Mouse (Mus musculus) adrenal gland, adult 8-10 months (tissue): Measurements from ENCODE around the gene Olfr633. TPM values are rescaled to one million over a fixed set of nuclear protein-coding genes. Genes with fewer than 3 reads are reported as not detected.
"Not testable (repeated sequence)": the region's sequence is repeated elsewhere in the genome, so short reads cannot be mapped to it uniquely, and the experiment has no call there.

Experiments used
- DNase-seq: peaks from one replicate; pipeline ENCODE4 v3.0.0; 2022
- total RNA-seq, 4 experiments: library from RNA; stranded (reverse); gene quantifications; 2 replicates each; pipeline ENCODE4 v1.2.4; 2022

Gene Olfr633
- not detected for total RNA-seq

DNA sequence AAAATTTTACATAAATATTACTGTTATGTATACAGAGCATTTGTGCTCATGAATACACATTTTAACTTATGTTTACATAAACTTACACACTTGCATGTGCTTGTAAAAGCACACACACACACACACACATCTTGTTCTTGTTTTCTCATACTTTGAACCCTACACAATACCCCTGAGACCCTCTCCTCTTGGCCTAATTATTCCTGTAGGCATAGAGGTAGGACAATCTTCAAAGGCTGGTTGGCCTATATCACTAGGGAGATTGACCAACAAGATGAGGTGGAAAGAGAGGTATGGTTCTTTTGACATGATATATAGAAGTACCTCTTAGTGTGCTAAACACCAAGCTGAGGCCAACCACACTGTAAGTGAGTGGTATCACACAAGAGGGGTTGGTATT is at the start of gene Olfr633:
TSS of gene Olfr633 (plus strand) at position 301 of the 400 bp plus-strand sequence.
- DNase-seq, result no peak

DNA sequence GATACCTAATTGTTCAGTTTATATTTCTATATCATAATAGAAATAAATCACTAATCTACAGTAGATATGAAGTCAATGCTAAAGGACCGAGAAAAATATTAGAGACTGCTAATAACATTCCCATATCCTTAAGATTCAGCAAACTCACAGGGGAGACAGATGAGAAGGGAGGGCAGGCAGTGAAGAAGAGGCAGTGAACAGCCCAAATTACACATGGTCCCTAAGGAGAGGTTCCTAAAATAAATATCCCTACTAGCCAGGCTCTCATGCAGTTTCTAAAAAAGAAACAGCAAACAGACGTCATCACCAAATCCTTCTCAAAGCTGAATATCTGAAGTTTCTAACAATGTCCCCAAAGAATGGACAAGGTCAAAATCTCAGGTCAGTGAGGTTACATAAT is 41.0 kb upstream of the Olfr633 start, which contains the start of gene Olfr65:
TSS of gene Olfr65 (plus strand) at position 301 of the 400 bp plus-strand sequence.
- no peak for DNase-seq

DNA sequence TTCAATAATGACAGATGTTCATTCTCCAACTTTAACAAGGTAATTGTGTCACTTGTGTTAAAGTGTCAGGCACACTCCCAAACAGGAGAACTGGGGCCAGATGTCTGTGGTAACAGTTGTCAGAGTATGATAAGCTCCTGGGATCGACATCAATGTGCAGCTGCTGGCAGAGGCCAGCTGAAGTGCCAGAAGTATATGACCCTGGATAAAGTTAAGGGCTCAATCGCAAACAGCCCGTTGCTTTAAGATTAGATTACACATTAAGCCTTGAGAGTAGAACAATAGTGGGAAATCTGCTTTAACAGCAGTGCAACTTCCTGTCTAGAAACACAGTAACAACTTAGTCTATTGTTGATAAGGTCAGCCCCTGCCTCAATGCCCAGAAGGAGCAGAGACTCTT is 34.2 kb upstream of the Olfr633 start:
- no peak for DNase-seq

DNA sequence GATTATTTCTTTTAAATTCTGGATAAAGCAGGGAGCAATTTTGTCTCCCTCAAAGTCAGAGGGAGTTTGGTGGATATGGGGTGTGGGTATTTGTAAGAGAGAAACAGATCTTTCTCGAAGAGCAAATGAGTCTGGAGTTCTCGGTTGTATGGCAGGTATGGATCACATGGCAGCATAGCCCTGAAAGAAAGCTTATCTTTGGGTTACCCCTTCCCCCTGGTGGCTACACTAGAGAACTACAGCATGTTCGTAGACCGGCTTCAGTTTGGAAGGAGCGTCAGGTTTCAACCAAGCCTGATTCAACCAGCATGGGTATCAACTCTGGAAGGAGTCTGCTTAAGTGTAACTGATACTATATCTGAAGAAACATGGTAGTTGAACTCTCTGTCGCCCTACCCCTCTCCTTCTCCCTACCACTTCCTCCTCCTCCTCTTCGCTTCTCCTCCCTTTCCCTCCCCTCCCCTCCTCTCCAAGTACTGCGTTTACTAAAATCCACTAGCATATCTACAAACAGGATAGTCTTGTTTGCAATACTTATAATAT is 31.2 kb upstream of the Olfr633 start:
- no peak for DNase-seq

DNA sequence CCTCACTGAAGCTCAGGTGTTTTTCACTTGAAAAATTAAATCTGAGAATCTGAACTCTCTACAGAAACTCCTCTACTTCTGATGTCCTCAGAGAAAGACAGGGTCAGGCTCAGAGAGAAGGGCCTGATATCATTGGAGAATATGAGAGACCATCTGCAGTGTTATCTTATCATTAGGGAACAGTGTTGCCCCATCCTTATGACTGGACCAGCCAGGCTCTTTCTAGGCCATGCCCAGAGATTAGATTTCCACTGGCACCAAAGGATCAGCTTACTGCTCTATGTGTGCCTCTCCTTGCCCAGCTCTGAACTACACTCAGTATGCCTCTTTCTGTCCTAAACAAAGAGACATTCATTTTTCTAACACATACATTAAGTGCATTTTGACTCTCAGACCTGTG is 28.9 kb upstream of the Olfr633 start:
- DNase-seq, result no peak

DNA sequence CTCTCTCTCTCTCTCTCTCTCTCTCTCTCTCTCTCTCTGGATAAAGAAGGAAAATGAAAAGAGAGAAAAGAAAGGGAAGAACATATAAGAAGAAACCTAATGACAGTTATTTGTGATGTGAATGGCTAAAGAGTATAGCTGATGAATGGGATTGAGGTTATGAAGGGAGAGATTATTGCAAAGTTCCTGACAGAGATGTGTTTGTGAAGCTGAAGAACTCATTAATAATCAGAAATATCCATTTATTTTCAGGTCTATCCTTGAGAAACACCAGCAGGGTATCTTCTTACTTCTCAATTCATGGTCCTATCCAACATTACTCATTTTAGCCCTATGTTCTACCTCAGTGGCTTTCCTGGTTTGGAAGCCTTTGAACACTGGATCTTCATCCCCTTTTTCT is 15.7 kb upstream of the Olfr633 start, which contains the start of gene Olfr631:
TSS of gene Olfr631 (plus strand) at position 301 of the 400 bp plus-strand sequence.
- DNase-seq, result no peak

DNA sequence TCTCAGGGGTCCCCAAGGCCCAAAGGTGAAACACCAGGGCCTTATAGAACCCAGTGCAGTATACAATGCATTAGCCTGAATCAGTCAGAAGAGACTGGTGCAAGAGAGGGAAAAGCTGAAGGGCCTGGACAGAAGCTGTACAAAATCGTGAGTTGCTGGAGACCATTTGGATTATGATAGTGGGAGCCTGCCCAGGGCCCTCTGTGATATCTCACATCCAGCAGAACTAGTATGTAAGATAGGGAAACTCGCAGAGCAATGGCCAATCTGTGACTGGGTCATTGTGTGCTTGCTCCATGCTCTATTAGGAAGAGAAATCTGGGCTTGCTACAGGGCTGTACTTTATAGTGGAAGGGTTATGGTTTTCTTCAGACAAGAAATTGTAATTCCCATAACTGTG is 10.0 kb upstream of the Olfr633 start, which contains the start of gene Olfr632:
TSS of gene Olfr632 (plus strand) at position 84 of the 400 bp plus-strand sequence.
- DNase-seq, result no peak

DNA sequence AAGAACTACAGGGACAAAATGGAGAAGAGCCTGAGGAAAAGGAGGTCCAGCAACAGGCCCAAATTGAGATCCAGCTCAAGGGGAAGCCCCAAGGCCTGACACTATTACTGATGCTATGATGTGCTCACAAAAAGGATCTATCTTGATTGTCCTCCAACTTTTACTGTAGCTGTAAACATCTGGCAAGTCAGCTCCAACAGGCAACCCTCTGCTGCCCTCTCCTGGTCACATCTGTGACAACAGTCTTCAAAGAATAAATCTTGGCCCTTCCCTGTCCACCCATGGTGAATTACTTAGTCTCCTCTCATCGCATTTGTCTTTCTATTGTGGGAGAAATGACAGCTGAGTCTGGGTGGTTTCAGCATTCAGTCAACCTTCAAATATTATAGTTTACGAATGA is 1.5 kb upstream of the Olfr633 start:
- DNase-seq, result no peak

DNA sequence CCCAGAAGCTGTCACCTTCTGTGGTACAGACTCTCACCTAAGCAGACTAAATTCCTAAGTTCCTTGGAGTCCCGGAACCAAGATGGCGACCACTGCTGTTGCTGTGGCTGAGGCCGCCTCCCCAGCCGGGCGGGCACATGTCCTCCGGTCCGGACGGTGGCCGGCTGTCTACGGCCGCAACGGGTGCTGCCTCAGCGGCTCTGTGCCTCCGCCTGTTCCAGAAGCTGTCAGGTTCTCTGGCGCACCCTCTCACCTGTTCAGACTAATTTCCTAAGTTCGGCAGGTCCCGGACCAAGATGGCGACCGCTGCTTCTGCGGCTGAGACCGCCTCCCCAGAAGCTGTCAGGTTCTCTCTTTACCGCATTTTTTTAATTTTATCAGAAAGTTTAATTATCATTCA is 22.6 kb downstream of the Olfr633 start:
- DNase-seq, result not testable (repeated sequence)

DNA sequence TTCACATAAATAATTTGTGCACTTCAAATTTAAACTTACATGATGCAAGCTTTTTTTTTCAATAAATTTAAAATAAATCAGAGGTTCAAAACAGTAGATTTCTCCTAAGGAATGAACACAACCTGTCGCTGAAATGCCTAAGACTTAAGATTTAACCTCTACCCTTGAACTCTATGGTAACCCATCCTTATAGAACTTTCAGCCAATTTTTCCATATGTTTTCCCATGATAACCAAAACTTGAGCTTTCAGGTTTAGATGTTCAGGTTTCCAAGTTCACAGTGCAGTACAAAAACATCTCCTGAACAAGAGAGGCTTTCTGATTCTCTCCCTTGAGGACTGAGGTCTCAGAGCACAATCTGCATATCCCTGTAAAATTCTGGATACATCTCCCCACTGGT is 26.6 kb downstream of the Olfr633 start, which contains the start of gene Olfr635:
TSS of gene Olfr635 (plus strand) at position 301 of the 400 bp plus-strand sequence.
- no peak for DNase-seq

DNA sequence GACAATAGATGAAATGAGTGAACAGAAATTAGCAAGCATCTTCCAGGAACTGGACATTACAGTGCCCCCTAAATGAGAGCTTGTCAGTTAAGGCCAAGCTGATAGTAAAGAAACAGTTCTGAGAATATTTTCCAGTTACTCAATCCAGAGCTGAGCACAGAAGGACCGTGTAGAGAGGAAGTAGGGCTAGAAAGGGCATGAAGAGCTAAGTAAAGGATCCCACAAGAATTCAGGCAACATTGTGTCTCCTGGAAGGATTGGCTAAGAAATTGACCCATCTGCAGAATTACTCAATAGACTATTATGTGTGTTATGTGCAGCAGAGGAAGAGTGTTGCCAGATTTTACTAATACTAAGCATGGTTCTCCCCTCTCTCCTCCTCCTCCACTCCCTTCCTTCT is 27.5 kb downstream of the Olfr633 start:
- DNase-seq, result no peak

DNA sequence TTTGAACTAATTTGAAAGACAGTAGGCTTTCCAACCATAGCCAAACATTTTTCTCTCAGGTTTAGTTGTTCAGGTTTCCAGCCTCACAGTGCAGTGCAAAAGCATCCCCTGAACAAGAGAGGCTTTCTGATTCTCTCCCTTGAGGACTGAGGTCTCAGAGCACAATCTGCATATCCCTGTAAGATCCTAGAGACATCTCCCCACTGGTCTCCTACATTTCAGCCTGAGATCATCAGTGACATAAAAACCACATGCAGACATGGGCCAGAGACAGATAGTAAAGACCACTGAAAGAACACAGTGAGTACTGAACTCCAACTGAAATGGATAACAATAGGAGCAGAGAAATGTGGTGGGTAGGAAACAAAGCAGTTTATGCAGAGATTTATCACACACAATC is 54.2 kb downstream of the Olfr633 start, which contains the start of gene Olfr638:
TSS of gene Olfr638 (plus strand) at position 301 of the 400 bp plus-strand sequence.
- no peak for DNase-seq

Other genes with a start within 250 kb of the Olfr633 start
- not detected for gene Olfr243, start 229.8 kb upstream of the Olfr633 start, total RNA-seq
- not detected for gene Olfr628, start 214.1 kb upstream of the Olfr633 start, total RNA-seq
- gene Olfr629, start 199.5 kb upstream of the Olfr633 start, total RNA-seq, result not detected
- gene Olfr630, start 187.1 kb upstream of the Olfr633 start, total RNA-seq, result not detected
- not detected for gene Olfr69, start 172.8 kb upstream of the Olfr633 start, total RNA-seq
- gene Olfr68, start 164.7 kb upstream of the Olfr633 start, total RNA-seq, result not detected
- not detected for gene Olfr67, start 152.6 kb upstream of the Olfr633 start, total RNA-seq
- gene Hbb-bt, start 130.4 kb upstream of the Olfr633 start, total RNA-seq, result 100 to 1,000 TPM in 1 of 4 experiments, 10 to 100 TPM in 3; 78.2 to 176 (median 90.4) TPM
- gene Hbb-bs, start 116.3 kb upstream of the Olfr633 start, total RNA-seq, result 1,000 to 10,000 TPM in 1 of 4 experiments, 100 to 1,000 TPM in 3; 738 to 2,114 (median 834) TPM
- gene Hbb-bh2, start 103.9 kb upstream of the Olfr633 start, total RNA-seq, result not detected
- not detected for gene Hbb-bh1, start 101.3 kb upstream of the Olfr633 start, total RNA-seq
- gene Hbb-y, start 91.2 kb upstream of the Olfr633 start, total RNA-seq, result not detected
- gene Olfr66, start 58.2 kb upstream of the Olfr633 start, total RNA-seq, result not detected
- gene Olfr64, start 50.0 kb upstream of the Olfr633 start, total RNA-seq, result not detected
- gene Olfr65, start 41.0 kb upstream of the Olfr633 start, total RNA-seq, result not detected
- not detected for gene Olfr631, start 15.6 kb upstream of the Olfr633 start, total RNA-seq
- gene Olfr632, start 10.1 kb upstream of the Olfr633 start, total RNA-seq, result not detected
- gene Olfr635, start 26.7 kb downstream of the Olfr633 start, total RNA-seq, result under 1 TPM in 3 of 4 experiments, not detected in 1; 0.03 to 0.06 (median 0.06) TPM
- gene Olfr638, start 54.3 kb downstream of the Olfr633 start, total RNA-seq, result not detected
- gene Olfr639, start 72.9 kb downstream of the Olfr633 start, total RNA-seq, result under 1 TPM in 2 of 4 experiments, not detected in 2; 0.05 to 0.09 TPM
- gene Olfr640, start 81.1 kb downstream of the Olfr633 start, total RNA-seq, result not detected
- not detected for gene Olfr641, start 91.0 kb downstream of the Olfr633 start, total RNA-seq
- gene Olfr642, start 108.2 kb downstream of the Olfr633 start, total RNA-seq, result not detected
- not detected for gene 4930516K23Rik, start 117.0 kb downstream of the Olfr633 start, total RNA-seq
- not detected for gene Olfr644, start 127.4 kb downstream of the Olfr633 start, total RNA-seq
- not detected for gene Olfr645, start 141.0 kb downstream of the Olfr633 start, total RNA-seq
- not detected for gene Olfr646, start 160.4 kb downstream of the Olfr633 start, total RNA-seq
- not detected for gene Ubqln5, start 185.4 kb downstream of the Olfr633 start, total RNA-seq
- gene Olfr643, start 193.0 kb downstream of the Olfr633 start, total RNA-seq, result not detected
- gene Ubqln3, start 198.8 kb downstream of the Olfr633 start, total RNA-seq, result not detected
- gene Ubqlnl, start 206.1 kb downstream of the Olfr633 start, total RNA-seq, result not detected
- not detected for gene Olfm5, start 220.4 kb downstream of the Olfr633 start, total RNA-seq
- gene Olfr648, start 239.0 kb downstream of the Olfr633 start, total RNA-seq, result under 1 TPM in 1 of 4 experiments, not detected in 3; 0.15 TPM